Mouse (Mus musculus) lung, postnatal 0 days (tissue): Measurements from ENCODE around the gene Ube2r2.

ENCODE experiments used
- CTCF ChIP-seq: IDR thresholded peaks from 2 replicates; pipeline ENCODE4 v1.5.1; 2016; ENCODE audit warnings: antibody characterized with exemption, mild to moderate bottlenecking
- EP300 ChIP-seq: IDR thresholded peaks from 2 replicates; pipeline ENCODE4 v1.6.1; 2016; ENCODE audit warnings: antibody characterized with exemption, mild to moderate bottlenecking, control low read depth

DNA sequence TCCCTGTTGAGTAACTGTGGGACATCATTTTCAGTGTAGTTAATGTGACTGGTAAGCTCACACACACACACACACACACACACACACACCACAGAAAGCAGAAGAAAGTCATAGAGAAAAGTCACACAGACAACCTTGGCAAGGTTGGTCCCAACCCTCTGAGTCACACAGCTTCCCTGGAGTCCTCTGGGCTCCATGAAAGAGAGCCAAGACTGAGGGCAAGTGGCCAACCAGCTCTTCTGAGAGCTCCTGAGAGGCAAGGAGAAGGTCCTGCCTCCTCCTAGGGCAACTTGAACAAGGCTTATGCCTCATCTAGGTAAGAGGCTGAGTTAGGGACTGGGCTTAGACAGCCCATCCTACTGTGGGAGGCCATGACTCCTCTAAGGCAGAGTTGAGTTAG is 32.6 kb upstream of the Ube2r2 start:
- no peak for TF ChIP-seq CTCF
- no peak for TF ChIP-seq EP300
